In the genomic region with DNA sequence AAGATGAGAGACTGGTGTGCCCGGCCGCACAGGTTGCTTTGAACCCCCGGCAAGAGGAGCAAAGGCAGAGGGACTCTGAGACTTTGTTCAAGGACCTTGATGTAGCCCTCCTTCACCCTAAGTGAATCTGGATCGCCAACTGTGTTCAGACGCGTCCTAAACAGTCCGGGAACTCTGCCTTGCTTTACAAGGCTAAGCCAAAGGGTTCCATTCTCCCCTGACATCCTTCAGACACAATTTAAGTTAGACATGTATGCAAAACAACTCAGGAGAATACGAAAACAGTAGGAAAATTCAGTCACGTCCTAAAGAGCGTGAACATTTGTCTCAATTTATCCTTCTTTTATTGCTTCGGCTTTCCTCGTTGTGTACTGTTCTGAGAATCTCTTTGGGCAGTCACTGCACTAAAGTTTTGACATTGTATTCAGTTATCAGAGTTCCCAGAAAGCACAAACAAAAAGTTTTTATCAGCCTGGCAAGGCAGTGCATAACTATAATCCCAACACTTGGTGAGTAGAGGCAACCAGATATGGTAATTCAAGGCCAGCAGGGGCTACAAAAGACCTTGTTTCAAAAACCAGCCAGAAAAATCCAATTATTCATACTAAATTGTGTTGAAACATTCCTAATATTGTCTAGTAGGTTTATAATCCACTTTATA, we compare ENCODE assay signal across 8 mouse cellular contexts. TPM values are rescaled to one million over a fixed set of nuclear protein-coding genes. Genes with fewer than 3 reads are reported as not detected.
DNase-seq lines count a peak whose midpoint lies in the region; ATAC-seq and TF ChIP-seq lines count a peak whose summit lies in the region.

No protein-coding gene starts in this region.

- no peak for DNase-seq in heart, postnatal 14 days
- peak; percentile 60 for DNase-seq in MEL (ENCODE audit: low read depth, low spot score)
- no peak for DNase-seq in hindbrain, embryonic 10.5 days (ENCODE audit: low spot score)
- no peak for DNase-seq in midbrain, embryonic 11.5 days (ENCODE audit: low spot score, missing footprints)
- DNase-seq in left cerebral cortex, postnatal 14 days (ENCODE audit: low spot score in 2 of 2) = no peak
- DNase-seq in urinary bladder, postnatal 4 days (ENCODE audit: low spot score in 2 of 2) = no peak
- no peak for DNase-seq in urinary bladder, postnatal 36 days (ENCODE audit: low spot score in 2 of 2)

- H3K4me2 ChIP-seq in heart, embryonic 16.5 days (ENCODE audit: low read depth, low read length) = peak overlapping the region; percentile 73
- H3K4me2 ChIP-seq in midbrain, embryonic 11.5 days = peak overlapping the region; percentile 87

- TF ChIP-seq RAD21 in MEL (IDR thresholded peaks at IDR 0.05; ENCODE audit: low read depth, low read length) = no peak

- peak overlapping the region; percentile 92 for H3K27ac ChIP-seq in heart, embryonic 16.5 days (ENCODE audit: low read length)
- H3K27ac ChIP-seq in MEL (ENCODE audit: control insufficient read depth, low read depth, low read length) = peak overlapping the region; percentile 76
- H3K27ac ChIP-seq in hindbrain, embryonic 10.5 days = peak overlapping the region; percentile 96
- peak overlapping the region; percentile 57; the same call in 1 of the 2 replicates for H3K27ac ChIP-seq in midbrain, embryonic 11.5 days (ENCODE audit: low read depth, low read length)

- H3K9ac ChIP-seq in heart, embryonic 16.5 days (ENCODE audit: low read length) = peak overlapping the region; percentile 85
- H3K9ac ChIP-seq in MEL (ENCODE audit: control insufficient read depth, low read depth, low read length, poor library complexity, severe bottlenecking) = peak overlapping the region; percentile 93
- peak overlapping the region; percentile 93 for H3K9ac ChIP-seq in midbrain, embryonic 11.5 days (ENCODE audit: low read length)

- no peak for ATAC-seq in heart, embryonic 16.5 days (replicated peaks; ENCODE audit: extremely low read depth, insufficient read depth, low FRiP score)
- no peak for ATAC-seq in midbrain, embryonic 11.5 days (ENCODE audit: low FRiP score)

- peak overlapping the region; percentile 94 for H3K4me3 ChIP-seq in heart, embryonic 16.5 days (ENCODE audit: low read length)
- peak overlapping the region; percentile 62 to 77 for H3K4me3 ChIP-seq in MEL (ENCODE audit: control insufficient read depth in 1 of 2, insufficient read depth in 1 of 2, low read depth in 2 of 2, low read length in 2 of 2)
- peak overlapping the region; percentile 98 for H3K4me3 ChIP-seq in hindbrain, embryonic 10.5 days
- H3K4me3 ChIP-seq in midbrain, embryonic 11.5 days (ENCODE audit: low read depth, low read length) = peak overlapping the region; percentile 94

- peaks cover 13% of the 10 kb centered on the region for H3K4me1 ChIP-seq in heart, embryonic 16.5 days (ENCODE audit: control insufficient read depth, insufficient read depth, low read length)
- peaks cover 7 to 9% of the 10 kb centered on the region in 2 experiments; a peak in 3 of 4 replicates for H3K4me1 ChIP-seq in MEL (ENCODE audit: control insufficient read depth in 1 of 2, insufficient read depth in 2 of 2, low read length in 2 of 2)
- peaks cover 38% of the 10 kb centered on the region for H3K4me1 ChIP-seq in hindbrain, embryonic 10.5 days (replicated peaks)
- peaks cover 9% of the 10 kb centered on the region for H3K4me1 ChIP-seq in midbrain, embryonic 11.5 days (ENCODE audit: control insufficient read depth, insufficient read depth, low read length)

- TF ChIP-seq EP300 in MEL (IDR thresholded peaks at IDR 0.05; ENCODE audit: low read depth in 1 of 2, low read length in 2 of 2) = peak in 1 of 2 experiments; percentile 30; a peak in 1 of 4 replicates

- no peak; a peak in 1 of 4 replicates for TF ChIP-seq POLR2A in MEL (IDR thresholded peaks at IDR 0.05; ENCODE audit: control insufficient read depth in 1 of 2, insufficient read depth in 1 of 2, low read depth in 1 of 2, low read length in 2 of 2, poor library complexity in 1 of 2)

- H3K9me3 ChIP-seq in heart, embryonic 16.5 days (replicated peaks; ENCODE audit: control insufficient read depth, low read length) = no peaks in the 10 kb centered on the region
- no peaks in the 10 kb centered on the region for H3K9me3 ChIP-seq in MEL (replicated peaks; ENCODE audit: insufficient read depth, low read length)
- no peaks in the 10 kb centered on the region for H3K9me3 ChIP-seq in hindbrain, embryonic 10.5 days
- no peaks in the 10 kb centered on the region for H3K9me3 ChIP-seq in midbrain, embryonic 11.5 days (ENCODE audit: control insufficient read depth, low read length)

- H3K79me2 ChIP-seq in MEL (ENCODE audit: control insufficient read depth, insufficient read depth, low read length, poor library complexity) = peaks cover 33% of the 10 kb centered on the region

- WGBS in heart, embryonic 16.5 days = 10% methylated on average over 12 of the region's 12 CpGs
- 13% methylated on average over 12 of the region's 12 CpGs for WGBS in hindbrain, embryonic 10.5 days
- 13% methylated on average over 12 of the region's 12 CpGs for WGBS in midbrain, embryonic 11.5 days

- no peak for TF ChIP-seq CTCF in MEL (IDR thresholded peaks at IDR 0.05 in 2 of 3, conservative IDR thresholded peaks at IDR 0.05 in 1 of 3; ENCODE audit: control insufficient read depth in 1 of 3, insufficient read depth in 1 of 3, low read depth in 2 of 3, low read length in 3 of 3, poor library complexity in 1 of 3, severe bottlenecking in 1 of 3)

- intact Hi-C loops in heart, postnatal 14 days (cut with DNase I) = loop anchor here (2.0 to 10.0 kb wide), 4 partner anchors 48 to 205 kb away; no protein-coding TSS in a partner anchor
- intact Hi-C loops in left cerebral cortex, postnatal 14 days (cut with DNase I) = loop anchor here (5.0 kb wide), 2 partner anchors 112 to 193 kb away; no protein-coding TSS in a partner anchor

- no peaks in the 10 kb centered on the region for H3K27me3 ChIP-seq in heart, embryonic 16.5 days (ENCODE audit: control insufficient read depth, insufficient read depth, low read length)
- no peaks in the 10 kb centered on the region for H3K27me3 ChIP-seq in MEL (ENCODE audit: control insufficient read depth in 1 of 2, insufficient read depth in 2 of 2, low read length in 2 of 2)
- no peaks in the 10 kb centered on the region for H3K27me3 ChIP-seq in hindbrain, embryonic 10.5 days (ENCODE audit: insufficient read depth, poor library complexity, severe bottlenecking)
- H3K27me3 ChIP-seq in midbrain, embryonic 11.5 days (ENCODE audit: control insufficient read depth, insufficient read depth, low read length) = no peaks in the 10 kb centered on the region

- H3K36me3 ChIP-seq in heart, embryonic 16.5 days (ENCODE audit: control insufficient read depth, insufficient read depth) = no peaks in the 10 kb centered on the region
- H3K36me3 ChIP-seq in MEL (ENCODE audit: control insufficient read depth in 1 of 2, insufficient read depth in 2 of 2, low read length in 2 of 2) = peaks cover 0 to 10% of the 10 kb centered on the region in 2 experiments; a peak in 2 of 4 replicates
- peaks cover 3% of the 10 kb centered on the region for H3K36me3 ChIP-seq in hindbrain, embryonic 10.5 days
- H3K36me3 ChIP-seq in midbrain, embryonic 11.5 days (ENCODE audit: control insufficient read depth, insufficient read depth, low read length) = no peaks in the 10 kb centered on the region

TF ChIP-seq in MEL, 35 proteins besides CTCF, POLR2A, EP300 and RAD21:
- TF ChIP-seq CHD1 (IDR thresholded peaks at IDR 0.05; ENCODE audit: low read depth, low read length) (no peak), GABPA (IDR thresholded peaks at IDR 0.05; ENCODE audit: low read depth, low read length) (no peak), ZMIZ1 (IDR thresholded peaks at IDR 0.05; ENCODE audit: low read depth, low read length) (0 out of 2 replicates have a peak, but pooled peaks have one; percentile 56), ZKSCAN1 (IDR thresholded peaks at IDR 0.05; ENCODE audit: low read depth, low read length) (no peak), JUND (IDR thresholded peaks at IDR 0.05; ENCODE audit: low read depth, low read length) (no peak), RCOR1 (IDR thresholded peaks at IDR 0.05; ENCODE audit: low read depth, low read length) (peak; percentile 59; the same call in 1 of the 2 replicates), HCFC1 (IDR thresholded peaks at IDR 0.05; ENCODE audit: low read depth, low read length) (0 out of 2 replicates have a peak, but pooled peaks have one; percentile 47), TCF12 (IDR thresholded peaks at IDR 0.05; ENCODE audit: low read depth, low read length) (peak; percentile 39; the same call in 1 of the 2 replicates), MXI1 (IDR thresholded peaks at IDR 0.05; ENCODE audit: low read depth, low read length) (no peak; the same call in 1 of the 2 replicates), SIN3A (IDR thresholded peaks at IDR 0.05; ENCODE audit: low read length) (peak; percentile 76), GATA1 (IDR thresholded peaks at IDR 0.05; ENCODE audit: low read depth, low read length) (peak; percentile 45; the same call in 1 of the 2 replicates), NELFE (IDR thresholded peaks at IDR 0.05; ENCODE audit: low read depth, low read length) (no peak), BHLHE40 (IDR thresholded peaks at IDR 0.05; ENCODE audit: borderline replicate concordance, low read depth, low read length) (peak; percentile 9; the same call in 1 of the 2 replicates), TBP (IDR thresholded peaks at IDR 0.05; ENCODE audit: low read depth, low read length) (peak; percentile 79; the same call in 1 of the 2 replicates)

RNA-seq across cellular contexts. Expression of a gene that starts 0.5 kb away (rescaled TPM):
- 3.7 and 5.8 TPM in 2 replicates for polyA plus RNA-seq in heart, embryonic 16.5 days (2015; fragmentation: Nextera tagmentation; extraction: Ambion mirVana)
- total RNA-seq in heart, postnatal 14 days (2021) = 10 to 100 TPM; 43.2 to 48.0 TPM
- total RNA-seq in MEL (2012; rRNA removed) = 5.5 and 5.9 TPM in 2 replicates
- 10 to 100 TPM in 1 of 2 experiments, 1 to 10 TPM in 1; 9.3 to 21.9 TPM for polyA plus RNA-seq in MEL (2012; ENCODE audit: insufficient read depth in 1 of 2, insufficient read length in 2 of 2, low read depth in 1 of 2, low replicate concordance in 2 of 2, missing spikeins in 1 of 2)
- 3.9 and 4.0 TPM in 2 replicates for polyA plus RNA-seq in hindbrain, embryonic 10.5 days (2016; fragmentation: Nextera tagmentation; extraction: Ambion mirVana)
- polyA plus RNA-seq in midbrain, embryonic 11.5 days (2014; fragmentation: Nextera tagmentation; extraction: Ambion mirVana) = 3.4 and 3.5 TPM in 2 replicates
- 10 to 100 TPM; 35.9 to 40.1 TPM for total RNA-seq in left cerebral cortex, postnatal 14 days (2021)
